Mouse (Mus musculus) kidney, adult 11 months (tissue): ENCODE results near the gene Rnaseh2c.
A peak's percentile ranks its signal among the peaks of the same experiment; 100 is the strongest.

Experiments
- DNase-seq: peaks from one replicate; pipeline ENCODE4 v3.0.0; 2022

Rnaseh2c gene

GRCm38 (mm10) chr19:5601752-5602541 is at the start of gene Rnaseh2c:
Gene Rnaseh2c, plus strand, starts transcription at chr19:5601873.
- peak; percentile 70 for DNase-seq

GRCm38 (mm10) chr19:5553802-5554201 is 47.9 kb upstream of the Rnaseh2c start:
- DNase-seq = peak; percentile 65

GRCm38 (mm10) chr19:5554212-5554611 is 47.5 kb upstream of the Rnaseh2c start:
- DNase-seq = peak; percentile 80

GRCm38 (mm10) chr19:5558169-5558568 is 43.5 kb upstream of the Rnaseh2c start:
- peak; percentile 77 for DNase-seq

- no peak for DNase-seq
Measured at GRCm38 (mm10) chr19:5558770-5559169, 42.9 kb upstream of the Rnaseh2c start.

- DNase-seq = peak; percentile 72
Measured at GRCm38 (mm10) chr19:5559229-5559628, 42.4 kb upstream of the Rnaseh2c start.

GRCm38 (mm10) chr19:5559631-5560456 is 41.8 kb upstream of the Rnaseh2c start:
- DNase-seq = peak; percentile 43

GRCm38 (mm10) chr19:5560457-5561041 is 41.1 kb upstream of the Rnaseh2c start, which contains the start of gene Ovol1:
Gene Ovol1, minus strand, starts transcription at chr19:5560646.
- peak; percentile 84 for DNase-seq

- DNase-seq = peak; percentile 82
Measured at GRCm38 (mm10) chr19:5561252-5561790, 40.4 kb upstream of the Rnaseh2c start.

- DNase-seq = no peak
Measured at GRCm38 (mm10) chr19:5561886-5562285, 39.8 kb upstream of the Rnaseh2c start.

GRCm38 (mm10) chr19:5562776-5563175 is 38.9 kb upstream of the Rnaseh2c start:
- no peak for DNase-seq

- peak; percentile 77 for DNase-seq
Measured at GRCm38 (mm10) chr19:5566316-5566715, 35.4 kb upstream of the Rnaseh2c start.

- no peak for DNase-seq
Measured at GRCm38 (mm10) chr19:5567180-5567533, 34.5 kb upstream of the Rnaseh2c start.

GRCm38 (mm10) chr19:5567534-5568469 is 33.9 kb upstream of the Rnaseh2c start, which contains the start of gene Ap5b1:
Gene Ap5b1, plus strand, starts transcription at chr19:5568025.
- peak; percentile 93 for DNase-seq

GRCm38 (mm10) chr19:5568470-5569140 is 33.1 kb upstream of the Rnaseh2c start:
- DNase-seq = peak; percentile 78

GRCm38 (mm10) chr19:5569521-5569920 is 32.2 kb upstream of the Rnaseh2c start:
- DNase-seq = no peak

GRCm38 (mm10) chr19:5570353-5571246 is 31.1 kb upstream of the Rnaseh2c start:
- DNase-seq = no peak

GRCm38 (mm10) chr19:5571831-5572230 is 29.8 kb upstream of the Rnaseh2c start:
- peak; percentile 48 for DNase-seq

- peak; percentile 74 for DNase-seq
Measured at GRCm38 (mm10) chr19:5572331-5573125, 29.1 kb upstream of the Rnaseh2c start.
